Mouse (Mus musculus) limb, embryonic 11.5 days (tissue): ENCODE measurements around the gene Lrwd1. TPM values are rescaled to one million over a fixed set of nuclear protein-coding genes. Genes with fewer than 3 reads are reported as not detected.
A peak's percentile ranks its signal among the peaks of the same experiment; 100 is the strongest.

Source experiments
- ATAC-seq: fragments of 200-750 bp; cut with Nextera tagmentation; 2 replicates; pipeline ENCODE4 v1.8.0; 2017; ENCODE audit warnings: low read depth; ENCODE audit not compliant: insufficient number of reproducible peaks, low FRiP score, low TSS enrichment
- DNase-seq: peaks from one replicate; pipeline ENCODE4 v3.0.0-alpha.2; 2015; ENCODE audit warnings: low spot score
- H3K27ac ChIP-seq: fragments of 300-500 bp; sonication (generic); replicated peaks from 2 replicates; pipeline ENCODE4 v1.5.1; 2014; ENCODE audit warnings: low read depth, mild to moderate bottlenecking, low read length
- H3K27me3 ChIP-seq: fragments of 300-500 bp; sonication (generic); 2 replicates; pipeline ENCODE4 v1.6.1; 2014; ENCODE audit warnings: mild to moderate bottlenecking, low read length, mixed read lengths; ENCODE audit not compliant: control insufficient read depth, insufficient read depth
- H3K36me3 ChIP-seq: fragments of 300-500 bp; sonication (generic); 2 replicates; pipeline ENCODE4 v1.6.1; 2014; ENCODE audit warnings: mild to moderate bottlenecking, low read length, moderate library complexity, mixed read lengths; ENCODE audit not compliant: control insufficient read depth, insufficient read depth
- H3K4me1 ChIP-seq: fragments of 300-500 bp; sonication (generic); 2 replicates; pipeline ENCODE4 v1.6.1; 2014; ENCODE audit warnings: low read length, mixed read lengths; ENCODE audit not compliant: control insufficient read depth, insufficient read depth
- H3K4me2 ChIP-seq: fragments of 300-500 bp; sonication (generic); 2 replicates; pipeline ENCODE4 v1.6.1; 2014; ENCODE audit warnings: low read depth, mild to moderate bottlenecking, moderate library complexity; ENCODE audit not compliant: severe bottlenecking
- H3K4me3 ChIP-seq: fragments of 300-500 bp; sonication (generic); 2 replicates; pipeline ENCODE4 v1.5.1; 2014; ENCODE audit warnings: low read depth, low read length
- H3K9ac ChIP-seq: fragments of 300-500 bp; sonication (generic); 2 replicates; pipeline ENCODE4 v1.6.1; 2014; ENCODE audit warnings: mild to moderate bottlenecking, low read length
- H3K9me3 ChIP-seq: fragments of 300-500 bp; sonication (generic); 2 replicates; pipeline ENCODE4 v1.6.1; 2016; ENCODE audit warnings: low read length; ENCODE audit not compliant: control insufficient read depth
- WGBS: fragments of 180-500 bp; shearing (Covaris S2); extraction: QIAGEN DNeasy Blood & Tissue Kit; methylation state at CpG from one replicate; pipeline ENCODE4 v1.1.7; 2014; 5-methylcytosine and 5-hydroxymethylcytosine counted together
- polyA plus RNA-seq: library from polyadenylated mRNA; unstranded; fragments of >200 nt; fragmentation: Nextera tagmentation; extraction: Ambion mirVana; gene quantifications from 2 replicates; pipeline ENCODE4 v1.2.1, GENCODE M21; 2014

Lrwd1 gene
- polyA plus RNA-seq, 1 experiment from 2014 or later, result 50.5 TPM

DNA sequence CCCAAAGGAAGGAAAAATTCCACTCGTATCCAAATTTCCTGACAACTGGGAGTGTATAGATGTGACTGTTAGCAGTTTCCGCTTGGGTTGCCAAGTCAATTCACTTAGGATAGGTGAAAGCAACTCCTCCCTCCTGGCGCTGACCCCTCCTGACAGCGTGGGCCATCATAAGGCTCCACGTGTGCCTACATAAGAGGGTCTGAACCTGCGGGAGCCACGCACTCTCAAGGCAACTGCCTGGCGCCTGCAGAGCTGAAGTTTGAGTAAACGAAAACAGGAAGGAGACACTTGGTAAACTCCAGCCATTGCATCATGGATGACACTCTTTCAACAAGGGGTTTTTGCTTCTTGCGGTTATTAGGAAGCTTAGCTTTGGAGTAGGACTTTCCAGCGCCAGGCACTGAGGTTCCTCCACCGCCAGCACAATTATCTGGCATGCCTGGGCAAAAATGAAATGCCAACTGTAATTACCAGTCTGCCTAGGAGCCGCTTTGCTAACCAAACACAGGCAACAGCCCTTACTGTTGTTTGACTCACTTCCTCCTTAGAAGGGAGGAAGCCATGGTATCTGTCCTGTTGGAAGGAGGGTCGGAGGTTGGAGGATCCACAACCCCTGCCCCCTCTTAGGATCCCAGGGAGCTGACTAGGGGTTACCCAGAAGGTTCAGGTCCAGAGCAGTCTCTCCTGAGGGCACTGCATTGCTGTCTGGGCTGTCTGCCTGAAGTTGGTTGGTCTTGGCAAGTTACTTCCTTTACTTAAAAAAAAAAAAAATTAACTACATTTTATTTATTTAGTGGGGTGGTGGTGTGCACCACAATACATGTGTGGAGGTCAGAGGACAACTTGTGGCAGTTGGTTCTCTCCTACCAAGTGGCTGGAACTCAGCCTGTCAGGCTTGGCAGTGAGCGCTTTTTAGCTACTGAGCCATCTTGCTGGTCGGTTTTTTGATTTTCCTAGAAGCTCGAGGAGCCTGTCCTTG, 35.8 kb upstream of the Lrwd1 start:
- Histone ChIP-seq H3K4me3 (peak overlapping the region; percentile 51; the same call in 1 of the 2 replicates), H3K9ac (no peak overlapping the region), H3K27me3 (no peaks in the 10 kb centered on the region), H3K9me3 (0 out of 2 replicates have a peak, but pooled peaks cover 3% of the 10 kb centered on the region), H3K27ac (no peak overlapping the region), H3K4me2 (peak overlapping the region; percentile 98), H3K4me1 (no peaks in the 10 kb centered on the region), H3K36me3 (no peaks in the 10 kb centered on the region)
- ATAC-seq (no peak), DNase-seq (peak; percentile 22)
- 37% methylated on average over 17 of the region's 17 CpGs for WGBS

GRCm38 (mm10) chr5:136170512-136171362, 34.9 kb upstream of the Lrwd1 start, which contains the start of gene Orai2:
Gene Orai2 (minus strand): TSS chr5:136170713.
- WGBS, result 5% methylated on average over 45 of the region's 49 CpGs

GRCm38 (mm10) chr5:136169626-136170511, 34.0 kb upstream of the Lrwd1 start:
- Histone ChIP-seq H3K9me3 (0 out of 2 replicates have a peak, but pooled peaks cover 3% of the 10 kb centered on the region), H3K9ac (peak overlapping the region; percentile 69), H3K4me1 (no peaks in the 10 kb centered on the region), H3K4me2 (peak overlapping the region; percentile 98), H3K27me3 (no peaks in the 10 kb centered on the region), H3K27ac (no peak overlapping the region), H3K4me3 (peak overlapping the region; percentile 51), H3K36me3 (no peaks in the 10 kb centered on the region)
- WGBS, result 15% methylated on average over 15 of the region's 15 CpGs
- ATAC-seq (no peak; the same call in 1 of the 2 replicates), DNase-seq (peak; percentile 54)

More at GRCm38 (mm10) chr5:136170512-136171362, 34.9 kb upstream of the Lrwd1 start, which contains the start of gene Orai2:
- H3K4me2 ChIP-seq, result peak within 1 kb of the TSS; percentile 98
- peak within 1 kb of the TSS; percentile 69 for H3K9ac ChIP-seq
- no peaks in the 10 kb centered on the region for H3K27me3 ChIP-seq
- 0 out of 2 replicates have a peak, but pooled peaks cover 3% of the 10 kb centered on the region for H3K9me3 ChIP-seq
- H3K36me3 ChIP-seq, result no peaks in the 10 kb centered on the region
- no peaks in the 10 kb centered on the region for H3K4me1 ChIP-seq
- peak within 1 kb of the TSS; percentile 51 for H3K4me3 ChIP-seq
- H3K27ac ChIP-seq, result no peak within 1 kb of the TSS
- ATAC-seq (peak; percentile 78), DNase-seq (peak; percentile 89)

- Histone ChIP-seq H3K4me1 (no peaks in the 10 kb centered on the region), H3K4me3 (no peak overlapping the region), H3K4me2 (no peak overlapping the region), H3K27ac (no peak overlapping the region), H3K9me3 (0 out of 2 replicates have a peak, but pooled peaks cover 3% of the 10 kb centered on the region), H3K9ac (no peak overlapping the region), H3K27me3 (no peaks in the 10 kb centered on the region), H3K36me3 (no peaks in the 10 kb centered on the region)
- 92% methylated on average over 3 of the region's 3 CpGs for WGBS
- DNase-seq (no peak), ATAC-seq (no peak)
Measured at GRCm38 (mm10) chr5:136168071-136168470, 32.2 kb upstream of the Lrwd1 start.

DNA sequence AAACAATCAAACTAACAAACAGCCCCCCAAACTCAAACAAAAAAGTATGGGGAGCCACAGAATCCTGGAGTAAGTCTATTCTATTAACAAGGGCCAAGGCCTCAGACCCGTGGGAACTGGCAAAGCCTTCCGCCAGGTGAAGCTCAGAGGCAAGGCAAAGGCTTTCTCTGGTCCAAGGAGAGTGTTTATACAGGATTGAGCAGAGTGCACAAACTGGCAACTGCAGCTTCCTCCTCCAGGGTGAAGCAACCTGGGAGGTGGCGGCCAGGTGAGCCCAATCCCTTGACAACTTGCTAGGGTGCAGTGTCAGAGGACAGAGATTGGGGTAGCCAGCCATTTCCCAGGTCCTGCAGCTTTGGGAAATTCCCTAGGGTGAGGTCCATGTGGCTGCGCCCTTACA, 31.4 kb upstream of the Lrwd1 start:
- H3K27me3 ChIP-seq, result no peaks in the 10 kb centered on the region
- H3K9me3 ChIP-seq, result 0 out of 2 replicates have a peak, but pooled peaks cover 3% of the 10 kb centered on the region
- no peak overlapping the region for H3K9ac ChIP-seq
- no peak overlapping the region for H3K4me2 ChIP-seq
- no peaks in the 10 kb centered on the region for H3K4me1 ChIP-seq
- no peak overlapping the region for H3K27ac ChIP-seq
- H3K4me3 ChIP-seq, result no peak overlapping the region
- ATAC-seq (no peak), DNase-seq (no peak)
- H3K36me3 ChIP-seq, result no peaks in the 10 kb centered on the region
- 88% methylated on average over 4 of the region's 4 CpGs for WGBS

- Histone ChIP-seq H3K36me3 (no peaks in the 10 kb centered on the region), H3K9me3 (0 out of 2 replicates have a peak, but pooled peaks cover 3% of the 10 kb centered on the region), H3K27ac (no peak overlapping the region), H3K9ac (no peak overlapping the region), H3K4me1 (no peaks in the 10 kb centered on the region), H3K27me3 (no peaks in the 10 kb centered on the region), H3K4me3 (no peak overlapping the region), H3K4me2 (no peak overlapping the region)
- WGBS, result 80% methylated on average over 8 of the region's 8 CpGs
- DNase-seq, result no peak
- ATAC-seq, result no peak
Measured at GRCm38 (mm10) chr5:136165246-136165645, 29.4 kb upstream of the Lrwd1 start.

DNA sequence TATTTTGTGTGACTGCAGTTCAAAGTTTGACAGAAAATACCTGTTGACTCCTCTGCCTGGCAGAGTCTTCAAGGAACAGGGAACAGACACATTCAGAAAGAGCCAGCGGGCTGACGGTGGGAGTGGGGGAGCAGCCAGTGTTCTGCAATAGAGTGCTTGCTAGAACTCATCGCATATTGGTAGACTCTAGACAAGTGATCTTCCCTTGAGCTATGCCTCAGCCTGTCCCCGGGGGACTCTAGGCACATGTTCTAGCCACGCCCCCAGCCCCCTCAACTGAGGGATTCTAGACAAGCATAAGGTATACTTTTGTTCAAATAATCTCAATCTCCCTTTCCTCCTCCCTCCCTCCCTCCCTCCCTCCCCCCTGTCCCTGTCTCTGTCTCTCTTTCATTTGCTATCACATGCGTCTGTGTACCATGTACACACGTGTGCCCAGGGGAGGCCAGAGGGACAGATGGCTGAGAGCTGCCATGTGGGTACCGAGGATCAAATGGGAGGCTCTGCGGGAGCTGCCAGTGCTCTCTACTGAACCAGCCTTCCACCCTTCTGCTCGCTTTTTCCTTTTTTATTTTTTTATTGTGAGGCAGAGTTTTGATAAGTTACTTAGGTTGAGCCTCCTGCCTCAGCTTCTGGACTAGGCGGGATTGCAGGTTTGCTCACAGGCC, 28.1 kb upstream of the Lrwd1 start:
- WGBS, result 85% methylated on average over 11 of the region's 11 CpGs
- H3K9ac ChIP-seq, result no peak overlapping the region

More for the DNA sequence above, 28.1 kb upstream of the Lrwd1 start:
- no peaks in the 10 kb centered on the region for H3K4me1 ChIP-seq
- H3K4me2 ChIP-seq, result no peak overlapping the region
- no peak overlapping the region for H3K4me3 ChIP-seq
- H3K9me3 ChIP-seq, result 0 out of 2 replicates have a peak, but pooled peaks cover 3% of the 10 kb centered on the region
- H3K27me3 ChIP-seq, result no peaks in the 10 kb centered on the region
- H3K27ac ChIP-seq, result no peak overlapping the region
- DNase-seq (no peak), ATAC-seq (no peak)
- H3K36me3 ChIP-seq, result no peaks in the 10 kb centered on the region
